Mouse (Mus musculus) liver, adult 2 months (tissue): Measurements from ENCODE around the gene Hnrnph1.
"Not testable (repeated sequence)": the region's sequence is repeated elsewhere in the genome, so short reads cannot be mapped to it uniquely, and the experiment has no call there.

Experiments
- CTCF ChIP-seq: fragments of 200-500 bp; IDR thresholded peaks from 2 replicates; pipeline ENCODE4 v1.5.1; 2011; ENCODE audit warnings: low read depth, low read length, control low read depth
- POLR2A ChIP-seq: fragments of 200-500 bp; IDR thresholded peaks from 2 replicates; pipeline ENCODE4 v1.6.1; 2011; ENCODE audit warnings: low read length, control low read depth; ENCODE audit not compliant: insufficient read depth; ENCODE audit errors: extremely low read depth

- TF ChIP-seq CTCF, POLR2A: not testable (repeated sequence)
Observed at GRCm38 (mm10) chr11:50361282-50361681, 15.5 kb upstream of the Hnrnph1 start.
